30 mouse cellular contexts compared by ENCODE assay signal in genomic region chr10:13212829-13213228, GRCm38 (mm10). TPM values are rescaled to one million over a fixed set of nuclear protein-coding genes. Genes with fewer than 3 reads are reported as not detected.
A peak's percentile ranks its signal among the peaks of the same experiment; 100 is the strongest.
DNase-seq lines count a peak whose midpoint lies in the region; ATAC-seq lines count a peak whose summit lies in the region.
"Had no signal": no experiment of that assay in that cellular context is flagged by ENCODE, and none has a peak within 500 bp of the region (broad histone marks: within the 10 kb centered on the region; RNA-seq: fewer than 3 reads in every experiment).

No protein-coding gene starts in this region.

- H3K4me1 ChIP-seq in heart, embryonic 10.5 days, result peaks cover 51% of the 10 kb centered on the region
- peaks cover 30% of the 10 kb centered on the region for H3K4me1 ChIP-seq in heart, embryonic 15.5 days (replicated peaks)
- peaks cover 4% of the 10 kb centered on the region; the same call in 1 of the 2 replicates for H3K4me1 ChIP-seq in limb, embryonic 15.5 days
- 0 out of 2 replicates have a peak, but pooled peaks cover 3% of the 10 kb centered on the region for H3K4me1 ChIP-seq in limb, embryonic 10.5 days
- peaks cover 11% of the 10 kb centered on the region for H3K4me1 ChIP-seq in embryonic facial prominence, embryonic 15.5 days
- peaks cover 20% of the 10 kb centered on the region for H3K4me1 ChIP-seq in forebrain, embryonic 10.5 days
- H3K4me1 ChIP-seq: embryonic facial prominence, embryonic 12.5 days had no signal

- H3K27me3 ChIP-seq in heart, embryonic 10.5 days (ENCODE audit: insufficient read depth, poor library complexity, severe bottlenecking), result no peaks in the 10 kb centered on the region
- no peaks in the 10 kb centered on the region for H3K27me3 ChIP-seq in heart, embryonic 15.5 days
- no peaks in the 10 kb centered on the region for H3K27me3 ChIP-seq in limb, embryonic 15.5 days
- H3K27me3 ChIP-seq in limb, embryonic 10.5 days (ENCODE audit: low read depth, poor library complexity, severe bottlenecking), result no peaks in the 10 kb centered on the region
- no peaks in the 10 kb centered on the region for H3K27me3 ChIP-seq in embryonic facial prominence, embryonic 15.5 days
- H3K27me3 ChIP-seq in forebrain, embryonic 10.5 days (ENCODE audit: poor library complexity, severe bottlenecking), result no peaks in the 10 kb centered on the region
- H3K27me3 ChIP-seq: embryonic facial prominence, embryonic 12.5 days; forebrain, embryonic 15.5 days had no signal

- H3K4me3 ChIP-seq in heart, embryonic 10.5 days, result no peak overlapping the region
- H3K4me3 ChIP-seq in heart, embryonic 15.5 days, result no peak overlapping the region
- no peak overlapping the region for H3K4me3 ChIP-seq in limb, embryonic 15.5 days
- no peak overlapping the region for H3K4me3 ChIP-seq in limb, embryonic 10.5 days
- no peak overlapping the region for H3K4me3 ChIP-seq in embryonic facial prominence, embryonic 15.5 days (replicated peaks)
- no peak overlapping the region for H3K4me3 ChIP-seq in forebrain, embryonic 10.5 days
- H3K4me3 ChIP-seq: embryonic facial prominence, embryonic 12.5 days; erythroblast, embryonic 14.5 days; forebrain, embryonic 15.5 days had no signal

- 57% methylated on average over 6 of the region's 6 CpGs for WGBS in heart, embryonic 10.5 days
- 45% methylated on average over 6 of the region's 6 CpGs for WGBS in heart, embryonic 15.5 days
- 60% methylated on average over 6 of the region's 6 CpGs for WGBS in limb, embryonic 15.5 days
- WGBS in limb, embryonic 10.5 days, result 71% methylated on average over 6 of the region's 6 CpGs
- WGBS in embryonic facial prominence, embryonic 15.5 days, result 59% methylated on average over 6 of the region's 6 CpGs
- WGBS in forebrain, embryonic 10.5 days, result 83% methylated on average over 6 of the region's 6 CpGs

- no peak for ATAC-seq in heart, embryonic 15.5 days (replicated peaks; ENCODE audit: insufficient number of reproducible peaks, insufficient read depth, low FRiP score, low read depth)
- ATAC-seq in limb, embryonic 15.5 days (ENCODE audit: insufficient number of reproducible peaks, low FRiP score, low TSS enrichment, low read depth), result no peak
- peak; percentile 67 for ATAC-seq in embryonic facial prominence, embryonic 15.5 days (ENCODE audit: insufficient number of reproducible peaks, low FRiP score, low TSS enrichment, low read depth)
- ATAC-seq: forebrain, embryonic 15.5 days; hindbrain, embryonic 16.5 days; inflammation-experienced regulatory T-cells, adult 6 months had no signal

- peak overlapping the region; percentile 67 for H3K27ac ChIP-seq in heart, embryonic 10.5 days
- 0 out of 2 replicates have a peak overlapping the region, but pooled peaks have one; percentile 2 for H3K27ac ChIP-seq in heart, embryonic 15.5 days
- H3K27ac ChIP-seq in limb, embryonic 15.5 days, result peak overlapping the region; percentile 17; the same call in 1 of the 2 replicates
- no peak overlapping the region for H3K27ac ChIP-seq in limb, embryonic 10.5 days
- 0 out of 2 replicates have a peak overlapping the region, but pooled peaks have one; percentile 58 for H3K27ac ChIP-seq in embryonic facial prominence, embryonic 15.5 days (replicated peaks)
- H3K27ac ChIP-seq in forebrain, embryonic 10.5 days, result no peak overlapping the region
- H3K27ac ChIP-seq: forebrain, embryonic 15.5 days had no signal

- H3K9ac ChIP-seq in heart, embryonic 15.5 days, result no peak overlapping the region
- H3K9ac ChIP-seq in limb, embryonic 15.5 days, result no peak overlapping the region
- H3K9ac ChIP-seq in embryonic facial prominence, embryonic 15.5 days, result no peak overlapping the region
- H3K9ac ChIP-seq: embryonic facial prominence, embryonic 12.5 days; forebrain, embryonic 15.5 days had no signal

- H3K9me3 ChIP-seq in heart, embryonic 10.5 days, result no peaks in the 10 kb centered on the region
- no peaks in the 10 kb centered on the region for H3K9me3 ChIP-seq in heart, embryonic 15.5 days (replicated peaks)
- H3K9me3 ChIP-seq in limb, embryonic 15.5 days, result no peaks in the 10 kb centered on the region
- no peaks in the 10 kb centered on the region for H3K9me3 ChIP-seq in limb, embryonic 10.5 days (replicated peaks)
- no peaks in the 10 kb centered on the region for H3K9me3 ChIP-seq in embryonic facial prominence, embryonic 15.5 days (replicated peaks)
- no peaks in the 10 kb centered on the region for H3K9me3 ChIP-seq in forebrain, embryonic 10.5 days
- H3K9me3 ChIP-seq: embryonic facial prominence, embryonic 12.5 days; forebrain, embryonic 15.5 days had no signal

- DNase-seq in heart, embryonic 10.5 days (ENCODE audit: low spot score), result no peak
- DNase-seq in heart, postnatal 4 days, result no peak
- no peak for DNase-seq in heart, adult 11 months
- DNase-seq in limb, embryonic 10.5 days (ENCODE audit: low spot score), result no peak
- no peak for DNase-seq in forebrain, embryonic 10.5 days (ENCODE audit: extremely low spot score, low spot score)
- DNase-seq: adrenal gland, postnatal 10 days; cerebellum, adult 11 months; cerebellum, adult 8-10 months; cerebellum, postnatal 14 days; embryo, embryonic 11 days; gastrocnemius, postnatal 36 days; heart, adult 18-20 months; heart, postnatal 14 days; kidney, adult 8-10 months had no signal

- H3K36me3 ChIP-seq in heart, embryonic 10.5 days, result peaks cover 25% of the 10 kb centered on the region; the same call in 1 of the 2 replicates
- no peaks in the 10 kb centered on the region; the same call in 1 of the 2 replicates for H3K36me3 ChIP-seq in heart, embryonic 15.5 days
- H3K36me3 ChIP-seq in limb, embryonic 15.5 days, result peaks cover 10% of the 10 kb centered on the region; the same call in 1 of the 2 replicates
- peaks cover 9% of the 10 kb centered on the region; the same call in 1 of the 2 replicates for H3K36me3 ChIP-seq in limb, embryonic 10.5 days
- no peaks in the 10 kb centered on the region for H3K36me3 ChIP-seq in embryonic facial prominence, embryonic 15.5 days
- H3K36me3 ChIP-seq in forebrain, embryonic 10.5 days (replicated peaks), result peaks cover 6% of the 10 kb centered on the region
- H3K36me3 ChIP-seq: embryonic facial prominence, embryonic 12.5 days; forebrain, embryonic 15.5 days had no signal

- H3K4me2 ChIP-seq in heart, embryonic 15.5 days, result no peak overlapping the region
- H3K4me2 ChIP-seq in limb, embryonic 15.5 days, result no peak overlapping the region
- no peak overlapping the region for H3K4me2 ChIP-seq in embryonic facial prominence, embryonic 15.5 days (replicated peaks)
- H3K4me2 ChIP-seq: embryonic facial prominence, embryonic 12.5 days; forebrain, embryonic 15.5 days had no signal

RNA-seq across cellular contexts. Expression of gene Ltv1, which starts 19.9 kb away (rescaled TPM):
- polyA plus RNA-seq in heart, embryonic 10.5 days (2016; fragmentation: Nextera tagmentation; extraction: Ambion mirVana), result 79.1 and 81.1 TPM in 2 replicates
- 10 to 100 TPM; 29.8 to 36.1 TPM for total RNA-seq in heart, postnatal 4 days (2021)
- 42.7 and 46.0 TPM in 2 replicates for polyA plus RNA-seq in heart, embryonic 15.5 days (2015; fragmentation: Nextera tagmentation; extraction: Ambion mirVana)
- polyA plus RNA-seq in limb, embryonic 15.5 days (2015; fragmentation: Nextera tagmentation; extraction: Ambion mirVana), result 70.1 and 74.3 TPM in 2 replicates
- 65.3 and 68.0 TPM in 2 replicates for polyA plus RNA-seq in limb, embryonic 10.5 days (2016; fragmentation: Nextera tagmentation; extraction: Ambion mirVana)
- 69.2 and 70.2 TPM in 2 replicates for polyA plus RNA-seq in embryonic facial prominence, embryonic 15.5 days (2015; fragmentation: Nextera tagmentation; extraction: Ambion mirVana)
- polyA plus RNA-seq in forebrain, embryonic 10.5 days (2016; fragmentation: Nextera tagmentation; extraction: Ambion mirVana), result 75.5 and 82.0 TPM in 2 replicates

RNA-seq across cellular contexts. Expression of gene Zc2hc1b, which starts 35.0 kb away (rescaled TPM):
- polyA plus RNA-seq in heart, embryonic 10.5 days (2016; fragmentation: Nextera tagmentation; extraction: Ambion mirVana), result not detected in 2 replicates
- total RNA-seq in heart, postnatal 4 days (2021), result not detected
- polyA plus RNA-seq in heart, embryonic 15.5 days (2015; fragmentation: Nextera tagmentation; extraction: Ambion mirVana), result not detected in 2 replicates
- not detected in 2 replicates for polyA plus RNA-seq in limb, embryonic 15.5 days (2015; fragmentation: Nextera tagmentation; extraction: Ambion mirVana)
- polyA plus RNA-seq in limb, embryonic 10.5 days (2016; fragmentation: Nextera tagmentation; extraction: Ambion mirVana), result not detected in 2 replicates
- polyA plus RNA-seq in embryonic facial prominence, embryonic 15.5 days (2015; fragmentation: Nextera tagmentation; extraction: Ambion mirVana), result not detected in 2 replicates
- polyA plus RNA-seq in forebrain, embryonic 10.5 days (2016; fragmentation: Nextera tagmentation; extraction: Ambion mirVana), result not detected in 2 replicates
- total RNA-seq: adrenal gland, postnatal 10 days; adrenal gland, postnatal 4 days; common myeloid progenitor, adult 5-6 weeks; gastrocnemius, adult 8-10 months; gastrocnemius, postnatal 36 days; heart, adult 18-20 months; heart, postnatal 14 days; MEL had no signal
- polyA plus RNA-seq: brain, embryonic 14.5 days; C2C12; embryonic facial prominence, embryonic 12.5 days; erythroblast, embryonic 14.5 days; forebrain, embryonic 11.5 days; forebrain, embryonic 15.5 days; hindbrain, embryonic 11.5 days; hindbrain, embryonic 16.5 days; inflammation-experienced regulatory T-cells, adult 6 months had no signal

Comparison
In these comparisons a context has a peak if more than half of its experiments do, and no peak if none do; other contexts are left out.
1. H3K27ac ChIP-seq: peak in heart, embryonic 10.5 days (single experiment), heart, embryonic 15.5 days (single experiment), limb, embryonic 15.5 days (single experiment) and embryonic facial prominence, embryonic 15.5 days (single experiment); none in limb, embryonic 10.5 days (single experiment) and forebrain, embryonic 10.5 days (single experiment).